Mouse (Mus musculus) cortical plate, adult 2 months (tissue): ENCODE data around the gene Erc1. TPM values are rescaled to one million over a fixed set of nuclear protein-coding genes. Genes with fewer than 3 reads are reported as not detected.

ENCODE experiments used
- H3K27ac ChIP-seq: fragments of 200-500 bp; 2 replicates; pipeline ENCODE4 v1.5.1; 2012; ENCODE audit warnings: low read length, control low read depth, inconsistent platforms; ENCODE audit not compliant: insufficient read depth
- H3K4me1 ChIP-seq: fragments of 200-500 bp; 2 replicates; pipeline ENCODE4 v1.6.1; 2011; ENCODE audit warnings: low read length; ENCODE audit not compliant: control insufficient read depth, insufficient read depth
- H3K4me3 ChIP-seq: fragments of 200-500 bp; 2 replicates; pipeline ENCODE4 v1.5.1; 2011; ENCODE audit warnings: mild to moderate bottlenecking, low read length, control low read depth; ENCODE audit not compliant: insufficient read depth
- CTCF ChIP-seq: fragments of 200-500 bp; IDR thresholded peaks from 2 replicates; pipeline ENCODE4 v1.5.1; 2011; ENCODE audit warnings: mild to moderate bottlenecking, control low read depth, low read length; ENCODE audit not compliant: insufficient read depth; ENCODE audit errors: extremely low read depth
- POLR2A ChIP-seq: fragments of 200-500 bp; IDR thresholded peaks from 2 replicates; pipeline ENCODE4 v1.6.1; 2011; ENCODE audit warnings: mild to moderate bottlenecking, low read length, control low read depth; ENCODE audit not compliant: insufficient read depth; ENCODE audit errors: extremely low read depth
- polyA plus RNA-seq: library from polyadenylated mRNA; depleted of rRNA; stranded (reverse); fragments of >200 nt; gene quantifications from 2 replicates; pipeline ENCODE4 v1.2.3, GENCODE M21; 2012

Gene Erc1
- polyA plus RNA-seq, 1 experiment = 21.3 TPM

GRCm38 (mm10) chr6:119643178-119643728, 204.7 kb downstream of the Erc1 start:
- Histone ChIP-seq H3K27ac (no peak overlapping the region), H3K4me3 (no peak overlapping the region), H3K4me1 (no peaks in the 10 kb centered on the region)
- TF ChIP-seq POLR2A (no peak), CTCF (no peak)

DNA sequence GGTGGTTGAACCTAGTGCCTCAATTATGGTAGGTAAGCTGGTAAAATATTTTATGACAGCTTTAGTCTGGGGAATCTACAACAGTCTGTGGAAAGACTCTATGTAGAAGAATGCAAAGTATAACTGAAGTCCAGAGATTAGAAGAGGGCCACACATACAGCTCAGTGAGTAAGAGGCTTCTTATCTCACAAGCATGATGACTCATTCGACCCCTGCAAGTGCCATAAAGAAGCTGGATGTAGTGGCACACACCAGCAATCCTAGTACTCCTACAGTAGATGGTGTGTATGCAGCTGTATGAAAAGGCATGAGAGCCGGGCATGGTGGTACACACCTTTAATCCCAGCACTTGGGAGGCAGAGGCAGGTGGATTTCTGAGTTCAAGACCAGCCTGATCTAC, 205.2 kb downstream of the Erc1 start:
- TF ChIP-seq CTCF = no peak
- no peak for TF ChIP-seq POLR2A
- Histone ChIP-seq H3K4me1 (no peaks in the 10 kb centered on the region), H3K27ac (no peak overlapping the region), H3K4me3 (no peak overlapping the region)

- TF ChIP-seq CTCF (no peak), POLR2A (no peak)
- Histone ChIP-seq H3K4me3 (no peak overlapping the region), H3K27ac (no peak overlapping the region), H3K4me1 (no peaks in the 10 kb centered on the region)
These were observed 212.3 kb downstream of the Erc1 start for GRCm38 (mm10) chr6:119635629-119636028.

DNA sequence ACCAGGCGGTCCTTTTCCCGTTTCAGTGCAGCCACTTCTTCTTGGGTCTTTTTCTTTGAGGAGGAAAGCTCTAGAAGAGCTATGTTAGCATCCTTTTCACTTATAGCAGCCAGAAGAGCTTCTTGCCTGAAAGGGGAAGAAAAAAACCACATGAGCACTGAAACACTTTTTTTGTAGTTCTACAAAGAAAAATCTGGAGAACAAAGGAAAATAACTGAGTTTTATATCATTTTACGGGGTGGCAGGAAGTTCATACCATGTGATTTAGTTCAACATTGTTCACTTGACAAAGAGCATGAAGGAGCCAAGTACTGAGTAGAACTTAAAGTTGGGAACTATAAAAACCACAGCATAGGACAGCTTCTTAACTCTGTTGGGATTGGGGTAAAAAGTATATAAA, 217.3 kb downstream of the Erc1 start:
- H3K27ac ChIP-seq = no peak overlapping the region
- H3K4me1 ChIP-seq = no peaks in the 10 kb centered on the region
- TF ChIP-seq CTCF (no peak), POLR2A (no peak)
- no peak overlapping the region for H3K4me3 ChIP-seq

DNA sequence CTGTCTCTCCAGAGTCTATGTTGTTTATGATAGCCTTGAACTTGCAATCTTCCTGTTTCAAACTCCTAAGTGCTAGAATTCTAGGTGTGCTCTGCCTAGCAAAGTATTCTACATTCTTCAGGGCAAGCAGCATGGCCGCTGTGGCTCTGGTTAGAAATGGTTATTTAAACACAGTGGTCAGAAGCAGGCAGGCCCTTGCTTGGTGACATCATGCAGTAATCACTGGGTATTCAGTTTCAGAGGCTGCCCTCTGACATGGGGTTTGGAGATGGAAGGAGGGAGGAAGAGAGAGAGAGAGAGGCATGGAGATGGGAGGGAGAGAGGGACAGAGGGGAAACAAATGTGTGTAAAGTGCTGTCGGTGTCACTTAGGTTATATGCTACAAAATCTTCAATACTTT, 246.6 kb downstream of the Erc1 start:
- H3K27ac ChIP-seq = no peak overlapping the region
- H3K4me1 ChIP-seq = no peaks in the 10 kb centered on the region
- H3K4me3 ChIP-seq = no peak overlapping the region
- TF ChIP-seq CTCF (no peak), POLR2A (no peak)

GRCm38 (mm10) chr6:119595440-119595839, 252.5 kb downstream of the Erc1 start:
- TF ChIP-seq POLR2A = no peak
- no peak for TF ChIP-seq CTCF
- H3K27ac ChIP-seq = no peak overlapping the region
- H3K4me3 ChIP-seq = no peak overlapping the region
- H3K4me1 ChIP-seq = no peaks in the 10 kb centered on the region

DNA sequence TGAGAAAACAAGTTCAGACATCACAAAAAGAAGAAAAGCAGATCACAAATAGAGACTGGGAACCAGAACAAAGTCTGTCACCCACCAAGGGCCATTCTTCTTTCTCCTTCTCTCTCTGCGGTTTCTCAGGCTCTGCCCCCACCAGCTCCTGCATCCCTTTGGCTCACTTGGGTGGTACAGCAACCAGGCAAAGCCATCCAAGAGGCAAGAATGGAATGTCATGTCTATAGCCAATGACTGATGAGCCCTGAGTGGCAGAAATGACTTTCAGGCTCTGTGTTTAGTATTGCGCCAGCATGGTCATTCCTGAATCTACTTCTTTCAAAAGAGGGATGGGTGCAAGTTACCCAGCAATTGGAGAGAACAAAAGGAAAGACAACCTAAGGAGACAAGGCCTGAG, 257.1 kb downstream of the Erc1 start:
- TF ChIP-seq POLR2A (no peak), CTCF (no peak)
- Histone ChIP-seq H3K27ac (no peak overlapping the region), H3K4me3 (no peak overlapping the region)

GRCm38 (mm10) chr6:119587897-119588296, 260.1 kb downstream of the Erc1 start:
- TF ChIP-seq POLR2A (no peak), CTCF (no peak)
- H3K4me1 ChIP-seq = peaks cover 6% of the 10 kb centered on the region

More for the DNA sequence above, 257.1 kb downstream of the Erc1 start:
- H3K4me1 ChIP-seq = peaks cover 4% of the 10 kb centered on the region

DNA sequence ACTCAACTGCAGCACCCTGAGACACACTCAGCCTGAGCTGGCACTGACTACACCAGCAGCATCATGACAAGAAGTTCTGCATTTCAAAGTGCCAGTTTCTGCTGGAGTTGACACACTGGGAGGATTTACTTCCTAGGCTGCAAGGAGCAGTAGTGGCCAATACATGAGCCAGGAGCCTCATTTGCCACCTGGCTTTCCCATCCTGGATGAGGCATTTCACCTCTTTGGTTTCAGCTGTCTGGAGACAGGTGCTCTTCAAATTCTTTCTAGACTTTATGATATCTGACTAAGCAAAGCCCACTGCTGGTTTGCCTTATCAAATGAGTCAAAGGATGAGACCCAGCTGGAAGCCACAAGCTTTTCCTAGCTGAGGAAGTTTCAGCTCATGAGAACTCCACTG, 260.5 kb downstream of the Erc1 start:
- Histone ChIP-seq H3K4me3 (no peak overlapping the region), H3K4me1 (peaks cover 6% of the 10 kb centered on the region), H3K27ac (no peak overlapping the region)
- no peak for TF ChIP-seq CTCF

More at GRCm38 (mm10) chr6:119587897-119588296, 260.1 kb downstream of the Erc1 start:
- Histone ChIP-seq H3K4me3 (no peak overlapping the region), H3K27ac (no peak overlapping the region)

GRCm38 (mm10) chr6:119585652-119586375, 262.2 kb downstream of the Erc1 start:
- peaks cover 6% of the 10 kb centered on the region for H3K4me1 ChIP-seq
- TF ChIP-seq POLR2A = no peak
- no peak for TF ChIP-seq CTCF
- no peak overlapping the region for H3K4me3 ChIP-seq
- H3K27ac ChIP-seq = no peak overlapping the region
